Mouse (Mus musculus) thymus, postnatal 0 days (tissue): ENCODE measurements around the gene Hpgd. TPM values are rescaled to one million over a fixed set of nuclear protein-coding genes. Genes with fewer than 3 reads are reported as not detected.

Source experiments
- DNase-seq: peaks from one replicate; pipeline ENCODE4 v3.0.0-alpha.2; 2015; ENCODE audit warnings: low spot score
- polyA plus RNA-seq: library from polyadenylated mRNA; unstranded; fragments of >200 nt; fragmentation: Nextera tagmentation; extraction: Ambion mirVana; gene quantifications from 2 replicates; pipeline ENCODE4 v1.2.1, GENCODE M21; 2015

Hpgd gene
- polyA plus RNA-seq, 1 experiment from 2014 or later: 115 TPM

DNA sequence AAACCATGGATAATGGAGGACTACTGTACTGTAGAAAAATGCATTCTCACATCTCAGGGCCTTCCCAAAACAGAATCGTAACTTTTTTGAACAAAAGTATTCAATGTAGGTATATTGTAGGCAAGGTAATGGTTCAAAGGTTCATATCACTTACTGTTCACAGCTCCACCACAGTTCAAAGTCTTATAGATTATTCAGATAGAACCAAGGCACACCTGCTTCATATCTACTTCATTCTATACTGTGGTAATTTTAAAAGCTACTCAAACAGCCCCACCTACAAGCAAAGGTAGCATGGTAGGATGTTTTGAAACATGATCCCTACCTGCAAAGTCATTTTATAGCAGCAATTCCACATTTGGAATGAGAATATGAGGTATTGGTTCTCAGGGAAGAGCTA, 28.9 kb downstream of the Hpgd start:
- DNase-seq: no peak

DNA sequence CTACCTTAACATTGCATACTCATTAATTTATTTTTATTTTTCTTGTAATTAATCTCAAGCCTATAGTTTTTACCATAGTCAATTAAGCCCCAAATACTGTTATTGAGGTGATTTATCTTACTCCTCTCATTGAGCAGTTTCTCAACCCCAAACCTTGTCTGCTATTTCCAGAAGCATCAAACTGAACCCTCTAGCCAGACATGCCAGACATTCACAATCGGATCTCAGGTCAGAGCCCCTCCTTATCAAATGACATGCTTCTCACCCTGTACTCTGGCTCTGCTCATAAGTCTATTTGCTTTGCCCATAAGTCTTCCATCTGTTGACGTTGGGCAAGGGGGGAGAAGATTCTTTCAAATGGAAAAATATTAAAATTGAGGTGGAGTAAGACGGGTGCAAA, 33.3 kb downstream of the Hpgd start:
- DNase-seq: no peak

DNA sequence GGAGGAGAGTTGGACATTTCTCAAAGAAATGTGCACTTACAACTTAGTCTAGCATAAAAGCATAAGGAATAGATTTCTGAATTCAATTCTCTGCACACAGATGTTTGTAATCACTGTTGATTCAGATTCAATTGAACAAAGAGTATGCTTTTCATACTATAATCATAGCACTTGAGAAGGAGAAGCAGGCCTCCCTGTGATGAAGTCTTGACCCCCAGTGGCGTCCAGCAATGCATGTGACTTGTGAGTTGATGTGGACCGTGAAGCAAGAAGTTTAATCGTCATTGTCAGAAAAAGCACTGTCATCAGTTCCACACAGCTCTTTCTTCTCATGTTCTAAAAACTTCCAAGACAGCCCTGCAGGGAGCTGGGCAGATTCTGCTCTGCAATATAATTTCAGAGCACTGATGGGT, 33.8 kb downstream of the Hpgd start:
- DNase-seq: no peak

DNA sequence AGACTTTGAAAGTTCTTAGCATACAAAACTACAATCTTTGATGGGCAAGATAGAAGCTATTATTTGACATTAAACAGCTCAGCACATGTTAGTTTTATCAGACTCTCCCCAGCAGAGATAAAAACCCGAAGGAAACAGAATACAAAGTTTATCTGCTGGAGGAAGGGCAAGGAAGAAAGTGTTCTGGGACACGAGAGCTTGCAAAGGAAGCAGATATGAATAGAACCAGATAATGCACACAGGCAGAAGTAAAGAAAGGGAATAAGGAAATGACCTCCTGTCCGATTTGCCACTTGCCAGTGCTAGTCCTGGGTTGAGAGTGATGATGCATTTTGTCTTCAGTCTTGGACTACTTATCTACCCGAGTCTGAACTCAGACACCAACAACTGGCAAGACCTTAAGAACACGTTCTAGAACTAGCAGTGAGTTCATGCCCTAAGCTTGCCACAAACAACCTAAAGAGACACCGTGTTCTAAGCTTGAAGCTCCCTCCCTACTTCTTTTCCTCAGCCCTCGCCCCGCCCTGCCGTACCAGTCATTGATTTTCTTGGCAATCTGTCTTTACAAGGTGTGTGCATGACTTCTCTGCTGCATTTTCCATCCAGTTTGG, 41.1 kb downstream of the Hpgd start:
- no peak for DNase-seq

DNA sequence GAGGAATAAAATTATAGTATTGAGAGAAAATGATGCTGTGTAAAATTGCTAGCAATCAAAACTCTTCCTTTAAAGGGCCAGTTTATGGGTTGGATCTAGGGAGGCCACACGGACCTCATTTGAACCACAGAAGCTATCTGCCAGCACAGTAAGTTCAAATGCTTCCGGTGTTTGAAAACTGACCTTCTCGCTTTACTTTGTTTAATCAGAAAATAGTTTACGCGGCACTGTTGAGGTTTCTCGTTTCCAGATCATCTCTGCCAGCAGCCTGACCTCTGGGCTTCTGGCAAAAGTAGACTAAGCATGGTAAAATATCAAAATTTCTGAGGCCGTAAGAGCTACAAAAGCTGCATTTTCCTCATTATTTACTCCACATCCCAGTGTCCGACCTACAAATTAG, 42.4 kb downstream of the Hpgd start:
- no peak for DNase-seq

DNA sequence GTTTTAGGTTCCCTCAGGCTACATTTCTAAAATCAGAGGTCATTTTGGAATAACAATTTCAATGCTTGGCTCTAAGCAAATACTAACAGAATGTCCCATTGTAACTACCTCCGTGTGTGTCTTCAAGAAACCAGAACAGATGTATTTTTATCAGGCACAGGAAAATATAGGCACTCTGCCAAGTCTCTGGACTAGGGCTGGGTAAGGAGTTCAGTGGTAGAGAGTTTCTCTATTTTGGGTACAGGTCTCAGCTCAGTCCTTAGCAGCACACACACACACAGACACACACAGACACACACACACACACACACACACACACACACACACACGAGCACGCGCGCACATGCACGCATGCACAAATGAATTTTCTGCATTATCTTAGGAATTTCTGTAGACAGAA, 49.1 kb downstream of the Hpgd start:
- no peak for DNase-seq

DNA sequence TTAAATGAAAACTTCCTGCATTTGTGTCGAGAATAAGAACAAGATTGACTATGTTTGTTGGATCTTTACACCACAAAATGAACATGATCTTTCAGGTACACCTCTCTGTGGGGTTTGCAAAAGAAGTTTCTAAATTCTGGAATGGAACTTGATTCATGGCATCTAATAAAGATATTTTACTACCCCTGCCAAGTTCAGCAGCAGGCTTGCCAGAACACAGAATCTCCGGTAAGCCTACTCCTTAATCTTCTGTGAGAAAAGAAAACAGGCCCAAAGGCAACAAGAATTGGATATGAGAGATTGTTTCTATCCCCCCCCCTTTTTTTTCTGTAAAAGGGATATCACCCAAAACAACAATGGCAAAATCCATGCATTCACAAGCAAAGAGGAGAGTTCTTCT, 49.6 kb downstream of the Hpgd start:
- no peak for DNase-seq

DNA sequence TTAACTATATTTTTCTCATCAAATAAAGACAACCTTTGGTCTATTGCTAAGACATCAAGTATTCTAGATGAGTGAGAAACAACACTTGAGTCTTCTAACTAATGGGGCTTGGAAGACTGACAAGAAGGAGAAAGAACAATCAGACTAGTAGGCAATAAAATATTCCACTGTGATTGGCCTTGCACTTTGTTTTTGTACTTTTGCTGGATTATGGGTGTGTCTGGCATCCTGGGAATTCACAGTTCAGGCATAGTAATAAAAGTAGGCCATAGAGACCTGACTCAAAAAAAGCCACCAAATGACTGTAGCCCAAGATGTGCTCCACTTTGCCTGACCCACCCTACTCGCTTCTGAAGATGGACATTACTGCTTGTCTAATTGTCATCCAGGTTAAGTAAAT, 50.0 kb downstream of the Hpgd start:
- DNase-seq: no peak

DNA sequence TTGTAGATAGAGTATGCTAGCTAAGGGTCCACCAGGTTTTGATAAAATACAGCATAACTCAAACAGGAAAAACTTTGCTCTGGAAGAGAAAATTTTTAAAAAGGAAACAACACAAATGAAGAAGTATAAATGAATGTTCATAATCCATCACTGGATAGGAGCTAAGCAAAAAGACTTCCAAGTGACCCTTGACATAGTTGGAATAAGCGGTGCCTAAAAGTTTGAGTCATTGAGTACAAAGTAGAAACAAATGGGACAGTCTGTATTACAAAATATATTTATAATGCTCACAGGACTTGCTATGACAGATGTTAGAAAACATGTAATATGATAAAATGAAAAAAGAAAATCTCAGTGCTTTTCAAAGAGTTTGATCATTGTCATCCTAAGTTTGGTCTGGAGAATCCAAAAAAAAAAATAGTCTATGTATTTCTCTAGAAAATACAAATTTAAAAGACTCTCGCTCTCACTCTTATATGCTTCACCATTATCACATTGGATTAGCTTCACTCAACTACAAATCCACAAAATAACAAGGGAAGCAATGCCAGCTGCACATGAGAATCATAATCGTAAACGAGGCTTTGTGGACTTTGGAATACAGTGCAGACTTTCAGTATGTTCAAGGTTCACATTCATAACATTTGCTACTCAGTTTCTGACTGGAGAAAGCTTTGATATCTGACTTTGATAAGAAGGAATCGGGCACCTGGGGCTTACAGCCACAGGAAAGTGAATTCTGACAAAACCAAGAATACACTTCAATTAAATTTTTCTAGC, 51.4 kb downstream of the Hpgd start:
- no peak for DNase-seq

DNA sequence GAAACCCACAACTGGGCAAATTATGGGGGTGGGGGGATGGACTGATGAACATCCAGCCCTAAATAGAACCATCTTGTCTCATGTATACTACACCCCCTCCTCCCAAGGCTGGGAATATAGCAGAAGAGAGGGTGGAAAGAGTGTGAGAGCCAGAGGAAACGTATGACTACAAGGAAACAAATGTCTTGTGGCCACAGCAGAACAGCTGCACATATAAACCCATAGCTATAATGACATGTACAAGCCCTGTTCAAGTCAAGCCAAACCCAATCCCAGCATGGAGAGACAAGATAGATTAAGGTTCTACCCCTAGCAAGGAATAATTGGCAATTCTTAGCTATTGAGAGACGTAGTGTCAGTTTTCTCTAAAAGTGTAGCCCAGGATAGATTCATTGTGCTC, 68.8 kb downstream of the Hpgd start:
- no peak for DNase-seq
